Mouse (Mus musculus) lung, embryonic 14.5 days (tissue): Measurements from ENCODE around the gene Ticam1. TPM values are rescaled to one million over a fixed set of nuclear protein-coding genes. Genes with fewer than 3 reads are reported as not detected.
A peak's percentile ranks its signal among the peaks of the same experiment; 100 is the strongest.

Experiments
- ATAC-seq: fragments of 200-750 bp; cut with Nextera tagmentation; 2 replicates; pipeline ENCODE4 v1.8.0; 2017; ENCODE audit warnings: mild to moderate bottlenecking, moderate TSS enrichment, moderate library complexity; ENCODE audit not compliant: insufficient read depth
- DNase-seq: peaks from one replicate; pipeline ENCODE4 v3.0.0-alpha.2; 2015
- H3K27ac ChIP-seq: fragments of 300-500 bp; sonication (generic); 2 replicates; pipeline ENCODE4 v1.5.1; 2014; ENCODE audit warnings: low read depth, mild to moderate bottlenecking, moderate library complexity
- H3K27me3 ChIP-seq: fragments of 300-500 bp; sonication (generic); 2 replicates; pipeline ENCODE4 v1.6.1; 2014; ENCODE audit warnings: low read length, control low read depth; ENCODE audit not compliant: insufficient read depth
- H3K36me3 ChIP-seq: fragments of 300-500 bp; sonication (generic); 2 replicates; pipeline ENCODE4 v1.6.1; 2014; ENCODE audit warnings: control low read depth; ENCODE audit not compliant: insufficient read depth
- H3K4me1 ChIP-seq: fragments of 300-500 bp; sonication (generic); 2 replicates; pipeline ENCODE4 v1.6.1; 2014; ENCODE audit warnings: antibody characterized with exemption, control low read depth; ENCODE audit not compliant: insufficient read depth
- H3K4me2 ChIP-seq: fragments of 300-500 bp; sonication (generic); 2 replicates; pipeline ENCODE4 v1.6.1; 2014; ENCODE audit warnings: mild to moderate bottlenecking
- H3K4me3 ChIP-seq: fragments of 300-500 bp; sonication (generic); 2 replicates; pipeline ENCODE4 v1.5.1; 2014; ENCODE audit warnings: low read depth, low read length
- H3K9ac ChIP-seq: fragments of 300-500 bp; sonication (generic); 2 replicates; pipeline ENCODE4 v1.6.1; 2014
- H3K9me3 ChIP-seq: fragments of 300-500 bp; sonication (generic); 2 replicates; pipeline ENCODE4 v1.6.1; 2016; ENCODE audit warnings: low read depth, low read length, control low read depth
- CTCF ChIP-seq: IDR thresholded peaks from 2 replicates; pipeline ENCODE4 v1.5.1; 2016; ENCODE audit warnings: antibody characterized with exemption, low read depth
- WGBS: fragments of 180-500 bp; shearing (Covaris S2); extraction: QIAGEN DNeasy Blood & Tissue Kit; methylation state at CpG from one replicate; pipeline ENCODE4 v1.1.7; 2014; 5-methylcytosine and 5-hydroxymethylcytosine counted together
- polyA plus RNA-seq: library from polyadenylated mRNA; unstranded; fragments of >200 nt; fragmentation: Nextera tagmentation; extraction: Ambion mirVana; gene quantifications from 2 replicates; pipeline ENCODE4 v1.2.1, GENCODE M21; 2014

Gene Ticam1
- polyA plus RNA-seq, 1 experiment from 2014 or later: 4.9 TPM

- H3K36me3 ChIP-seq: no peaks in the 10 kb centered on the region
- no peaks in the 10 kb centered on the region for H3K4me1 ChIP-seq
- no peak for TF ChIP-seq CTCF
- no peaks in the 10 kb centered on the region for H3K9me3 ChIP-seq
- WGBS: 57% methylated on average over 7 of the region's 7 CpGs
- 0 out of 2 replicates have a peak, but pooled peaks cover 3% of the 10 kb centered on the region for H3K27me3 ChIP-seq
- DNase-seq (no peak), ATAC-seq (no peak)
- H3K4me3 ChIP-seq: no peak overlapping the region
- H3K9ac ChIP-seq: no peak overlapping the region
- no peak overlapping the region for H3K27ac ChIP-seq
- H3K4me2 ChIP-seq: no peak overlapping the region
Observed at GRCm38 (mm10) chr17:56245608-56246007, 31.0 kb downstream of the Ticam1 start.

- TF ChIP-seq CTCF: peak; percentile 8; the same call in 1 of the 2 replicates
- ATAC-seq (peak; percentile 71), DNase-seq (peak; percentile 98)
- H3K9me3 ChIP-seq: no peaks in the 10 kb centered on the region
- 2% methylated on average over 33 of the region's 33 CpGs for WGBS
- no peaks in the 10 kb centered on the region for H3K4me1 ChIP-seq
- no peak overlapping the region for H3K9ac ChIP-seq
- H3K4me2 ChIP-seq: no peak overlapping the region
- no peak overlapping the region; the same call in 1 of the 2 replicates for H3K4me3 ChIP-seq
- H3K36me3 ChIP-seq: no peaks in the 10 kb centered on the region
- no peak overlapping the region for H3K27ac ChIP-seq
- 0 out of 2 replicates have a peak, but pooled peaks cover 3% of the 10 kb centered on the region for H3K27me3 ChIP-seq
Observed at GRCm38 (mm10) chr17:56241541-56242401, 34.8 kb downstream of the Ticam1 start.

- Histone ChIP-seq H3K27me3 (no peaks in the 10 kb centered on the region), H3K4me1 (no peaks in the 10 kb centered on the region; the same call in 1 of the 2 replicates), H3K4me3 (no peak overlapping the region), H3K9me3 (no peaks in the 10 kb centered on the region), H3K9ac (no peak overlapping the region), H3K27ac (no peak overlapping the region), H3K36me3 (no peaks in the 10 kb centered on the region), H3K4me2 (no peak overlapping the region)
- TF ChIP-seq CTCF: no peak
- ATAC-seq: peak; percentile 70; the same call in 1 of the 2 replicates
- WGBS: under 1% methylated on average over 14 of the region's 14 CpGs
- DNase-seq: peak; percentile 74
Observed at GRCm38 (mm10) chr17:56233818-56234469, 42.6 kb downstream of the Ticam1 start.

- Histone ChIP-seq H3K9ac (no peak overlapping the region), H3K9me3 (no peaks in the 10 kb centered on the region), H3K27me3 (no peaks in the 10 kb centered on the region), H3K36me3 (no peaks in the 10 kb centered on the region), H3K4me3 (no peak overlapping the region), H3K4me1 (no peaks in the 10 kb centered on the region; the same call in 1 of the 2 replicates), H3K27ac (no peak overlapping the region), H3K4me2 (no peak overlapping the region)
- WGBS: 57% methylated on average over 8 of the region's 8 CpGs
- ATAC-seq (no peak; the same call in 1 of the 2 replicates), DNase-seq (no peak)
- TF ChIP-seq CTCF: no peak
Observed at GRCm38 (mm10) chr17:56233389-56233788, 43.2 kb downstream of the Ticam1 start.

GRCm38 (mm10) chr17:56229943-56230342 is 46.6 kb downstream of the Ticam1 start:
- Histone ChIP-seq H3K27ac (no peak overlapping the region), H3K9ac (no peak overlapping the region), H3K9me3 (no peaks in the 10 kb centered on the region), H3K4me2 (no peak overlapping the region), H3K4me3 (no peak overlapping the region), H3K4me1 (no peaks in the 10 kb centered on the region; the same call in 1 of the 2 replicates), H3K27me3 (no peaks in the 10 kb centered on the region), H3K36me3 (no peaks in the 10 kb centered on the region)
- no peak for ATAC-seq
- DNase-seq: no peak
- TF ChIP-seq CTCF: no peak
- 52% methylated on average over 10 of the region's 10 CpGs for WGBS

- Histone ChIP-seq H3K9ac (no peak overlapping the region), H3K4me3 (no peak overlapping the region), H3K36me3 (no peaks in the 10 kb centered on the region), H3K27me3 (no peaks in the 10 kb centered on the region), H3K9me3 (no peaks in the 10 kb centered on the region), H3K27ac (no peak overlapping the region), H3K4me1 (no peaks in the 10 kb centered on the region), H3K4me2 (no peak overlapping the region)
- DNase-seq (no peak), ATAC-seq (no peak)
- 72% methylated on average over 3 of the region's 3 CpGs for whole genome bisulfite sequencing
- TF ChIP-seq CTCF: no peak
Observed at GRCm38 (mm10) chr17:56226566-56226965, 50.0 kb downstream of the Ticam1 start.

- no peak for DNase-seq
- 45% methylated on average over 1 of the region's 1 CpGs for WGBS
- H3K4me1 ChIP-seq: no peaks in the 10 kb centered on the region
- TF ChIP-seq CTCF: no peak
- H3K9ac ChIP-seq: no peak overlapping the region
- no peak overlapping the region for H3K27ac ChIP-seq
- no peaks in the 10 kb centered on the region for H3K27me3 ChIP-seq
- ATAC-seq: no peak
- no peak overlapping the region for H3K4me2 ChIP-seq
- H3K9me3 ChIP-seq: no peaks in the 10 kb centered on the region
- no peaks in the 10 kb centered on the region for H3K36me3 ChIP-seq
- H3K4me3 ChIP-seq: no peak overlapping the region
Observed at GRCm38 (mm10) chr17:56224916-56225315, 51.7 kb downstream of the Ticam1 start.
